Mouse (Mus musculus) ES-E14 (cell line): ENCODE results near the gene Ppp2r2c. TPM values are rescaled to one million over a fixed set of nuclear protein-coding genes. Genes with fewer than 3 reads are reported as not detected.

Experiments used
- DNase-seq: peaks from one replicate; pipeline ENCODE4 v3.0.0-alpha.2; 2013; ENCODE audit warnings: low read depth, low spot score
- H3K27ac ChIP-seq: 2 replicates; pipeline ENCODE4 v1.5.1; 2012; ENCODE audit warnings: low read depth, mild to moderate bottlenecking, low read length, moderate library complexity, mixed read lengths; ENCODE audit not compliant: poor library complexity, insufficient read depth, severe bottlenecking
- H3K36me3 ChIP-seq: 2 replicates; pipeline ENCODE4 v1.6.1; 2012; ENCODE audit warnings: mild to moderate bottlenecking, low read length, moderate library complexity, mixed read lengths; ENCODE audit not compliant: control insufficient read depth, poor library complexity, insufficient read depth, severe bottlenecking
- H3K4me1 ChIP-seq, 2 experiments: fragments of 150-350 bp in 1 of 2; sonication (generic) in 1 of 2; 2 replicates each; pipeline ENCODE4 v1.6.1; 2012; ENCODE audit warnings: low read length in 2 of 2, mild to moderate bottlenecking in 1 of 2, mixed read lengths in 1 of 2; ENCODE audit not compliant: control insufficient read depth in 2 of 2, insufficient read depth in 2 of 2, poor library complexity in 1 of 2
- H3K4me3 ChIP-seq, 2 experiments: fragments of 150-350 bp in 1 of 2; sonication (generic) in 1 of 2; 2 replicates each; pipeline ENCODE4 v1.5.1; 2012; ENCODE audit warnings: low read length in 2 of 2, low read depth in 1 of 2, mild to moderate bottlenecking in 1 of 2, mixed read lengths in 1 of 2; ENCODE audit not compliant: insufficient read depth in 1 of 2, poor library complexity in 1 of 2, severe bottlenecking in 1 of 2
- H3K9ac ChIP-seq: 2 replicates; pipeline ENCODE4 v1.6.1; 2012; ENCODE audit warnings: low read depth, mild to moderate bottlenecking, low read length, mixed read lengths; ENCODE audit not compliant: poor library complexity, insufficient read depth, severe bottlenecking
- H3K9me3 ChIP-seq: fragments of 150-350 bp; sonication (generic); 2 replicates; pipeline ENCODE4 v1.6.1; 2012; ENCODE audit warnings: low read depth, mild to moderate bottlenecking, low read length; ENCODE audit not compliant: control insufficient read depth, insufficient read depth
- CHD2 ChIP-seq: IDR thresholded peaks from 2 replicates; pipeline ENCODE4 v1.6.1; 2014; ENCODE audit warnings: mild to moderate bottlenecking, low read depth, low read length, inconsistent platforms
- HCFC1 ChIP-seq: IDR thresholded peaks from 2 replicates; pipeline ENCODE4 v1.6.1; 2012; ENCODE audit warnings: low read length, inconsistent platforms, borderline replicate concordance; ENCODE audit not compliant: insufficient read depth
- MAFK ChIP-seq: IDR thresholded peaks from 2 replicates; pipeline ENCODE4 v1.6.1; 2014; ENCODE audit warnings: mild to moderate bottlenecking, low read depth, low read length, inconsistent platforms; ENCODE audit not compliant: insufficient read depth
- ZC3H11A ChIP-seq: IDR thresholded peaks from 2 replicates; pipeline ENCODE4 v1.6.1; 2012; ENCODE audit warnings: low read depth, mild to moderate bottlenecking, inconsistent platforms, low read length, borderline replicate concordance
- ZNF384 ChIP-seq: IDR thresholded peaks from 2 replicates; pipeline ENCODE4 v1.6.1; 2012; ENCODE audit warnings: low read depth, low read length, inconsistent platforms
- in situ Hi-C, 2 experiments: fragments of 600-800 bp; cut with MboI; formaldehyde crosslinking; loops; one replicate each; pipeline ENCODE4 v1.15.1; 2025; ENCODE audit warnings: low sequenced_read_pairs in 2 of 2, inconsistent platforms in 1 of 2; ENCODE audit not compliant: unreplicated experiment in 2 of 2
- total RNA-seq: library from RNA; depleted of rRNA; stranded (reverse); fragments of 300-350 nt; gene quantifications from 2 replicates; pipeline ENCODE4 v1.2.3, GENCODE M21; 2012

The Ppp2r2c gene
- total RNA-seq, 1 experiment: 7.3 TPM

GRCm38 (mm10) chr5:36921871-36922270, 53.6 kb downstream of the Ppp2r2c start:
- TF ChIP-seq CHD2: no peak
- no peak for TF ChIP-seq MAFK
- TF ChIP-seq HCFC1: no peak
- no peak for TF ChIP-seq ZC3H11A
- H3K27ac ChIP-seq: no peak overlapping the region
- in situ Hi-C loops: no loop called here
- no peaks in the 10 kb centered on the region for H3K9me3 ChIP-seq
- no peak overlapping the region for H3K9ac ChIP-seq
- no peaks in the 10 kb centered on the region; the same call in 1 of the 2 replicates for H3K36me3 ChIP-seq
- H3K4me3 ChIP-seq: no peak overlapping the region
- H3K4me1 ChIP-seq: peaks cover 0 to 9% of the 10 kb centered on the region in 2 experiments; a peak in 2 of 4 replicates
- no peak for DNase-seq

GRCm38 (mm10) chr5:36922811-36923210, 54.5 kb downstream of the Ppp2r2c start:
- Histone ChIP-seq H3K9me3 (no peaks in the 10 kb centered on the region), H3K4me1 (peaks cover 0 to 9% of the 10 kb centered on the region in 2 experiments; a peak in 2 of 4 replicates), H3K36me3 (no peaks in the 10 kb centered on the region; the same call in 1 of the 2 replicates), H3K27ac (no peak overlapping the region), H3K4me3 (no peak overlapping the region), H3K9ac (no peak overlapping the region)
- TF ChIP-seq ZC3H11A: no peak
- TF ChIP-seq ZNF384: no peak
- no peak for TF ChIP-seq HCFC1
- TF ChIP-seq CHD2: no peak
- no peak for TF ChIP-seq MAFK
- no peak for DNase-seq
- in situ Hi-C loops: no loop called here

GRCm38 (mm10) chr5:36923826-36924700, 55.8 kb downstream of the Ppp2r2c start:
- H3K36me3 ChIP-seq: no peaks in the 10 kb centered on the region; the same call in 1 of the 2 replicates
- H3K4me3 ChIP-seq: no peak overlapping the region
- no peaks in the 10 kb centered on the region for H3K9me3 ChIP-seq
- no peak for TF ChIP-seq CHD2
- TF ChIP-seq ZNF384: no peak
- TF ChIP-seq HCFC1: no peak
- TF ChIP-seq MAFK: no peak
- no peak for TF ChIP-seq ZC3H11A
- H3K27ac ChIP-seq: no peak overlapping the region; the same call in 1 of the 2 replicates
- H3K9ac ChIP-seq: no peak overlapping the region
- in situ Hi-C loops: no loop called here
- H3K4me1 ChIP-seq: peaks cover 0 to 3% of the 10 kb centered on the region in 2 experiments; a peak in 1 of 4 replicates
- no peak for DNase-seq

GRCm38 (mm10) chr5:36928701-36929100, 60.4 kb downstream of the Ppp2r2c start:
- TF ChIP-seq ZC3H11A: peak; percentile 19; the same call in 1 of the 2 replicates
- TF ChIP-seq ZNF384: no peak
- DNase-seq: peak; percentile 69
- peaks cover 3% of the 10 kb centered on the region; the same call in 1 of the 2 replicates for H3K36me3 ChIP-seq

GRCm38 (mm10) chr5:36929376-36929775, 61.1 kb downstream of the Ppp2r2c start:
- in situ Hi-C loops: no loop called here
- no peak for DNase-seq
- no peaks in the 10 kb centered on the region for H3K9me3 ChIP-seq
- no peak overlapping the region for H3K9ac ChIP-seq
- H3K4me3 ChIP-seq: no peak overlapping the region
- TF ChIP-seq CHD2: no peak
- TF ChIP-seq MAFK: no peak
- no peak for TF ChIP-seq ZC3H11A
- no peak for TF ChIP-seq ZNF384
- no peak for TF ChIP-seq HCFC1
- no peak overlapping the region for H3K27ac ChIP-seq
- H3K4me1 ChIP-seq: no peaks in the 10 kb centered on the region
- peaks cover 3% of the 10 kb centered on the region; the same call in 1 of the 2 replicates for H3K36me3 ChIP-seq

More at GRCm38 (mm10) chr5:36928701-36929100, 60.4 kb downstream of the Ppp2r2c start:
- Histone ChIP-seq H3K4me3 (no peak overlapping the region), H3K9me3 (no peaks in the 10 kb centered on the region), H3K4me1 (no peaks in the 10 kb centered on the region), H3K27ac (no peak overlapping the region), H3K9ac (no peak overlapping the region)
- in situ Hi-C loops: no loop called here
